Mouse (Mus musculus): ENCODE measurements around the gene Steap3.

Gene Steap3

GRCm38 (mm10) chr1:120250586-120250985 is 21.9 kb downstream of the Steap3 start:
- no peak for DNase-seq (ENCODE audit: low read depth, low spot score)

DNA sequence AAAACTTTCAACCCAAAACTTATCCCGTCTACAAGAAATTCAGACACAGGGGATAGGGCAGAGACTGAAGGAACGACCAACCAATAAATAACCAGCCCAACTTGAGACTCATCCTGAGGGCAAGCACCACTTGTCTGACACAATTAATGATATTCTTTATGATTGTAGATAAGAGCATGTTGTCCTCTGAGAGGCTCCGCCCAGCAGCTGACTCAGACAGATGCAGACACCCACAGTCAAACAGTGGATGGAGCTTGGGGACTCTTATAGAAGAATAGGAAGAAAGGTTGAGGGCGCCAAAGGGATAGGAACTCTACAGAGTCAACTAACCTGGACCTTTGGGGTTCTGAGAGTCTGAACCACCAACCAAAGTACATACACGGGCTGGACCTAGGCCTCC is 22.7 kb downstream of the Steap3 start:
- no peak for DNase-seq (ENCODE audit: low read depth, low spot score)

DNA sequence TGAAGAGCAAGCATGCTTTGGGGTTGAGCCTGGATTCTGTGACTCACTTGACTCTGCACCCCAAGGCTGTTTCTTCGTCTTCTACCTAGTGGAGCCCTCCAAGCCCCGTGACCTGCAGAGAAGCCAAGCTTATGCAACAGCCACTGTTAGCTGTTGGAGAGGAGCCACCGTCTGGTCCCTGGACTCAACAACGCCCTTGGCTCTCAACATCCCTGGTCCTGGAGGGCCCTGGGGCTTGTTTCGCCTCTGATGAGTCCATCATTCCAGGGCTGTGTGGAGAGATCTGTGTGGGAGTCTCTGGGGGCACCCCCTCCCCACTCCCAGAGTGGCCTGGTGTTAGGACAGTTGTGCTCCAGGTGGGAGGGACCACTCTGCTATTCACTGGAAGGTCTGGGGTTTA is 24.3 kb downstream of the Steap3 start:
- DNase-seq (ENCODE audit: low read depth, low spot score), result no peak

DNA sequence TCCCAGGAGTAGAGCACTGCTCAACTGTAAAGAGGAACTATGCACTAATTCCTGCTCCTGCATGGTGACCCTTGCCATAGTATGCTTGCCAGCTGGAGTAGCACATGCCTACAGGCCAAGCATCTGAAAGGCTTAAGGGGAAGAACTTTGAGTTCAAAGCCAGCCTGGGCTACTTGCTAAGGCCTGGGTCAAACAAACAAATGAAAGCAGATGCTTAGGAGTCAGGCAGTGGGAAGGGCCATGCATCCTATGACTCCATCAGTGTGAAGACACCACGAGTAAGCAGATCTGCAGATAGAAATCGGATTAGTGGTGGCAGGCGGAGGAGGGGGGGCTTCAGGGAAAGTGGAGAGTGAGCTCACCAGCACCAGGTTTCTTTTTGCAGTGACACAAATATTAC is 25.2 kb downstream of the Steap3 start:
- no peak for DNase-seq (ENCODE audit: low read depth, low spot score)

- DNase-seq (ENCODE audit: low read depth, low spot score), result no peak
These were observed 25.6 kb downstream of the Steap3 start for GRCm38 (mm10) chr1:120246946-120247345.

DNA sequence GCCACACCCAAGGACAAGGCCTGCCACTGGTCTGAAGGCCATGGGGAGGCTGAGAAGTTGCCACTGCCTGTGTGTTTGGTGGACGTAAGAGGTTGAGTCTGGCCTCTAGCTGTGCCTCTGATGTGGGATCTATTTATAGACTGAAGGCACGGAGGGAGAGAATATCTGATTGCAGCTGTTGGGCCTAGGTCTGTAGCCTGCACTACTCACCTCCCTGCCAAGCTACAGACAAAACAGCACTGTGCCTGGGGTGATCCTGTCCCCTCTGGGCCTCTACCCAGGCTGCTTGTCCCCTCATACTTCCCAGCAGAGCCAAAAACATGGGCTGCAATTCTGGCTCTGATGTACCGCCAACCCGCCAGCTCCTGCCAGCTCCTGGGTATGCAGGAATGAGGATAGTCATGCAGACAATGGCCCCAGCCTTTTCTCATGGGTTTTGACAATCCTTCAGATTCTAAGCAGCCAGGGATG is 26.8 kb downstream of the Steap3 start:
- no peak for DNase-seq (ENCODE audit: low read depth, low spot score)

DNA sequence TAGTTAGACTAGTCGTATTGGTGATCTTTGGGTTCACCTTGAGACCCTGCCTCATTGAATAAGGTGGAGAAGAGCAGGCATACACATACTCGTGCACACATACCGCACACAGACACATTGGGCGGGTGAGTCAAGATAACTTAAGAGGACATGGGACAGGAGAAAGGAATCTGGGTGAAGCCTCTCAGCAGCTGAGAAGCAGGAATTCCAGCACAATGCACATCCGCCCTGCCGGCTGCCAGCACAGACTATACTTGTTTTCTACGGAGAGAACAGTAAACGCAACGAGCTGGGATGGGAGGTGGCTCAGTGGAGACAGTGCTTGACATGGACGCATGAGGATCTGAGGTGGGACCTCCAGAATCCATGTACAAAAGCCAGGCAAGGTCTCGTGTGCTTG is 27.9 kb downstream of the Steap3 start:
- no peak for DNase-seq (ENCODE audit: low read depth, low spot score)

- DNase-seq (ENCODE audit: low read depth, low spot score), result no peak
These were observed 28.5 kb downstream of the Steap3 start for GRCm38 (mm10) chr1:120243987-120244386.

GRCm38 (mm10) chr1:120237068-120237467 is 35.4 kb downstream of the Steap3 start:
- no peak for DNase-seq (ENCODE audit: low read depth, low spot score)

DNA sequence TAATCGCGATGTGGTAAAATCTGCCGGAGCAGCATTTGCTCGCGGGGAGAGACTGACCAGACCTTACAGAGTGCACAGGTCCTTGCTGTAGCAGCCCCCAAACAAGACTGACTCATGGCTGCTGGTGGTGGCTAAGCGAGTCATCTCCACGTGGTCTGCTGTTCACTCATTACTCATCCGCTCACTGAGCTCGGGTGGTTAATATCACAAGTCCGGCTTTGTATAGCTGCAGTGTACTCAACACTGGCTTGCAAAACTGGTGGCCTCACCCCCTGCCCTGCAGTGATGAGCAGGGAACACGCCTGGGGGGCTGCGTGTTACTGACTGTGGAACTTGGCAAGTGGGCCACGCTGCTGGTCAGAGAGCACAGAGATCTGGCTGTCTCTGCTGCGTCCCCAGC is 36.1 kb downstream of the Steap3 start:
- no peak for DNase-seq (ENCODE audit: low read depth, low spot score)

DNA sequence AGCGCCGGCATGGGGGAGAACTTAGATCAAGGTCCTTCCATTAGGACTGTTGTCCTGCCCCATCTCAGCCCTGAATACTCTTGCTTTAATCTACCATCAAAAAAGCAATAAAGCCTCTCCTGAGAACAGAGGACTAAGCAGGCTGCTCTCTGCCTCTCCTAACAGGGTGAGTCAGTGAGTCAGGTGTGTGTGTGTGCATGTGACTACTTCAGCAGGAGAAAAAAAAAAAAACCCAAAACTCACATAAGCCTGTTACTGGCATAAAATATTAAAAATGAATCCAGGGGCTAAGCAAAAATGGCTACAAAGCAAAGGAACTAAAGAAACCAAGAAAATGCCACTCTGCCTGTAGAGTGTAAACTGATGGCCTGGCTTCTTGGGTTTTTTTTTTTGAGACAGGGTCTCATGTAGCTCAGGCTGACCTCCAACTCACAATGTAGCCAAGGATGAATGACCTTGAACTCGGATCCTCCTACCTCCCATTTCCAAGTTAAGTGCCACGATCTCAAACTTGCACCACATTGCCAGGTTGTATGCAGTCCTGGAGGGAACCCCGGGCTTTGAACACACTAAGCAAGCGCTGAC is 36.8 kb downstream of the Steap3 start:
- no peak for DNase-seq (ENCODE audit: low read depth, low spot score)

DNA sequence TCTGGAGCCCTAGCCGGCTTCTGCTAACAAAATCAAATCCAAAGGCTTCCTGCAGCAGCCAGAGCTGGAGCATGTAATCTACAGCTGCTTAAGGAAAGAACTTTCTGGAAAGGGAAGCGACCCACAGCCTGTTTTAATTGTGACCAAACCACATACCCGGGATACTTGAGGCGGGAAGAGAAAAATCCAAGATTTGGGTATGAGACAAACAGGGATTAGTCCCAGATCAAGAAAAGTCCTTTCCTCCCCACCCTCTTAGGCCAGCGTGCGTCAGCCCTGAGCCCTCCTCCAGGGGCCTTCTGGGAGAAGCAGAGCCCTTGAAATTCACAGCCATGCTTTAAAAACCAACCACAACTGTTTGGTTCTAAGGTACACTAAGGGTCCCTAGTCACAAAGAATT is 40.3 kb downstream of the Steap3 start:
- DNase-seq (ENCODE audit: low read depth, low spot score), result no peak

- no peak for DNase-seq (ENCODE audit: low read depth, low spot score)
These were observed 41.2 kb downstream of the Steap3 start for GRCm38 (mm10) chr1:120231334-120231733.

- DNase-seq (ENCODE audit: low read depth, low spot score), result no peak
These were observed 42.6 kb downstream of the Steap3 start for GRCm38 (mm10) chr1:120229723-120230471.

- no peak for DNase-seq (ENCODE audit: low read depth, low spot score)
These were observed 48.9 kb downstream of the Steap3 start for GRCm38 (mm10) chr1:120223613-120224012.

- DNase-seq (ENCODE audit: low read depth, low spot score), result no peak
These were observed 51.2 kb downstream of the Steap3 start for GRCm38 (mm10) chr1:120221285-120221684.

DNA sequence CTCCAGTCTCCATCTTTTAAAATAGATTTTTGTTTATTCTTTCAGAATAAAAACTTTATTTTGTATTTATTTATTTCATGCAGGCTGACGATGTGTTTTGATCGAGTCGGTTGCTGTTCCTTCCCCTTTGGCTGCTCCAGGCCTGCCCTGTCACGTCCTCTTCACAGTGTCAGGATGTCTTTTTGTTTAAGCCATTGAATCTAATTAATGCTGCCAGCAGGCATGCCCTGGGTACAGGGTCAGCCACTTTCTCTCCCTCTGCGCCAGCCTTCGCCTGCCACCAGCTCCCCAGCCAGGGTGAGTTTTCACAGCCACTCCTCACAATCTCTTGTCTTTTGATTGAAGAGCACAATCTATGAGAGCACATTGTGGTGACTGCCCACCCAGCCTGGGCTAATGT is 51.7 kb downstream of the Steap3 start:
- no peak for DNase-seq (ENCODE audit: low read depth, low spot score)

DNA sequence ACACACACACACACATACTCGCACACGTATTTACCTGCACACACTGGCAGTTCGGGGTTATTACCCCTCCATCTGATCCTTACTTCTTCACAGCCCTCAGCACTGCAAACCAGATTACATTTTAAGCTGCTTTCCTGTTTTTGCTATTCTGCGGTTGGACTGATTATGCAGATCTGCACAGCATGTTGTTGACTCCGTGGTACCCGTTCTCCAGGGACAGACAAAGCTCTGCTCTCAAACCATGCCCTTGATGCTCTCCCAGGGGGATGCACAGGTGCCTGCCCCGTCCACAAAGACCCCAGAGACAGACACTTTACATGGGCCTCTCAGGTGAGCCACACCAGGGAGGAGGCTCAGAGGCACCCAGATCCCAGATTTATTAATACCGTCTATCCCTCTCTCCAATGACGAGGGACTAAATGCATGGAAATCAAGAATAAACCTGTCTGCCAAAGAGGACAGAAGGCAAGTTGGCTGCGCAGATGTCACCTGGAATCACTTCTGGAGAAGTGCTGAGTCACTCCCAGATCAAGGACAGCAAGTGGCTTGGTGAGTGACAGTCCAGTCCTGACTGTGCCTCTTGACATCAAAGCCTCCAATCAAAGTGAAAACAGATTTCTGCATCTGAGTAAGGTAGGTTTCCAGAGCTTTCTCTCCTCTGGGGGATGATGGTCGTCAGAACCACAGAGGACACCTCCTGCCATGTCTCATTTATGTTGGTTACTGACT is 63.8 kb downstream of the Steap3 start:
- DNase-seq (ENCODE audit: low read depth, low spot score), result no peak

DNA sequence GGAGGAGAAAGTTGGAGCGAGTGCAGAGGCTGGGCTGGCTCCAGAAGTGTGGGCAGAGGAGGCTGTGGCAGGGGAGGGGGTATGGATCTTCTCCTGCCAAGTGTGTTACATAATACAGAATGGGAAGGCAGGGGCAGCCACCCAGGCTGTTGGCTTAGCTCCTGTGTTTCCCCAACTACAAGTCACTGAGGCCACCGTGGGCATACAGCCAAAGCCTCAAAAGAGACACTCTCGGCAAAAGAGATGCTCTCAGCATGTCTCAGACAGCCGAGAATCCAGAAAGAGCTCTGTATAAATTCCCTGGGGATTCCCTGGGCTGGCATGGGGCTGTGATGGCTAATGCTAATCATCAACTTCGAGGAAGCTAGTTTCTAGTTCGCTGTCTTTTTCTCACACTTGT is 64.9 kb downstream of the Steap3 start:
- peak; percentile 28 for DNase-seq (ENCODE audit: low read depth, low spot score)

GRCm38 (mm10) chr1:120204834-120205233 is 67.7 kb downstream of the Steap3 start:
- no peak for DNase-seq (ENCODE audit: low read depth, low spot score)

DNA sequence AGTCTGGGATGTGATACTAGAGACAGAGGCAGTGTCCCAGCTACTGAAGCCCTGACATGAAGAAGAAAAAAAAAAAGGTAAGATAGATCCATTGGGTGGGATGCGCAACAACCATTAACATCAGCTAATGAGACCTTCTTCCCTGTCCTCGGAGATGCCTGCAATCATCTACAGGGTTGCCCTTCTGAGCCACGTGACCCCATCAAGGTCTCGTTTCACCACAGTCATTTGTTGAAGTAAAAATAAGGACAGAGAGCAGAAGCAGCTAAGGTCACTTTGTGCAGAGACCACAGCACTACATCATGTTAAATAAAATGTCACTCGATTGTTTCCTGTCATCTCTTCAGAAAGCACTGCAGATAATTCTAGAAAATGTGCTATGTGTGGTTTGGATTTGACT is 68.7 kb downstream of the Steap3 start:
- DNase-seq (ENCODE audit: low read depth, low spot score), result no peak

DNA sequence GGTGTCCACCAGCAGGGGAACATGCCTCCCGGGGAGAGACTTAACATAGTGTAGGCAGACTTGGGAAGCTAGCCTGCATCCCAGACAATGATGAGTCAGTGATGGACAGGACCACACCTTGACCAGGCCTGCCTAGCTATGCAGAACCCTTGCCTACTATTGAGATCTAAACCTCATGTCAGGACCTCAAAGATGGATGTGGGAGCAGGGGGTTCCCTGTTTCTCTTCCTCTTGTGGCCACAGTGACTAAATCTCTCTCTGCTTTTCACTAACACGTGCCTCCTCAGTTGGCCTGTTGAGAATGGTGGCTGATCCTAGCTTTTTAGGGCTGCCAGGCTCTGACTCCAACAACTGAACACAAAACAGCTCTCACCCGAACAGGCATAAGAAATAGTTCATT is 70.0 kb downstream of the Steap3 start:
- DNase-seq (ENCODE audit: low read depth, low spot score), result no peak

DNA sequence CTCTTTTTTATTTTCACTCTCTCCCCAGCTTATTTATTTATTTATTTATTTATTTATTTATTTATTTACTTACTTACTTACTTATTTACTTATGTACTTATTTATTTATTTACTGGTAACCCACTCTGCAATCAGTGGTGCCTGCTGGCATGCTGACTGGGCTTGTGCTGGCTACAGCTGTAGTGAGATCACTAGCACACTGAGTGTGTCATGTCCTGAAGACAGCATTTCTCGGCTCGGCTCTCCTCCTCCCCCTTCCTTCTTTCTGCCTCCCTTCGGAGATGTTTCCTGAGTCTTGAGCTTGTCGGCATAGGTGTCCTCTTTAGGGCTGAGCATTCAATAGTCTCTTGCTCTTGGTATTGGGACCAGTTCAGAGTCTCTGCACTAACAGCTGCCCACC is 73.6 kb downstream of the Steap3 start:
- DNase-seq (ENCODE audit: low read depth, low spot score), result no peak

Data from telencephalon, adult 2 months (tissue).